Mouse (Mus musculus) bone marrow macrophage, adult 2 months (primary cell): ENCODE results near the gene Lrch1. TPM values are rescaled to one million over a fixed set of nuclear protein-coding genes. Genes with fewer than 3 reads are reported as not detected.

Source experiments
- H3K27ac ChIP-seq: 2 replicates; pipeline ENCODE4 v1.5.1; 2012; ENCODE audit warnings: low read depth, low read length; ENCODE audit not compliant: insufficient read depth
- H3K4me1 ChIP-seq: 2 replicates; pipeline ENCODE4 v1.6.1; 2012; ENCODE audit warnings: low read length; ENCODE audit not compliant: control insufficient read depth, insufficient read depth
- H3K4me3 ChIP-seq: 2 replicates; pipeline ENCODE4 v1.5.1; 2012; ENCODE audit warnings: mild to moderate bottlenecking, low read length, moderate library complexity; ENCODE audit not compliant: insufficient read depth
- CTCF ChIP-seq: IDR thresholded peaks from 2 replicates; pipeline ENCODE4 v1.5.1; 2012; ENCODE audit warnings: low read depth, mild to moderate bottlenecking, low read length, moderate library complexity
- POLR2A ChIP-seq: IDR thresholded peaks from 2 replicates; pipeline ENCODE4 v1.6.1; 2012; ENCODE audit warnings: mild to moderate bottlenecking, low read depth, low read length, borderline replicate concordance
- polyA plus RNA-seq: library from polyadenylated mRNA; stranded (reverse); fragments of >200 nt; gene quantifications from 2 replicates; pipeline ENCODE4 v1.2.4, GENCODE M21; 2012; ENCODE audit not compliant: missing spikeins, insufficient read depth, insufficient read length

Gene Lrch1
- polyA plus RNA-seq, 1 experiment, result 21.8 TPM

DNA sequence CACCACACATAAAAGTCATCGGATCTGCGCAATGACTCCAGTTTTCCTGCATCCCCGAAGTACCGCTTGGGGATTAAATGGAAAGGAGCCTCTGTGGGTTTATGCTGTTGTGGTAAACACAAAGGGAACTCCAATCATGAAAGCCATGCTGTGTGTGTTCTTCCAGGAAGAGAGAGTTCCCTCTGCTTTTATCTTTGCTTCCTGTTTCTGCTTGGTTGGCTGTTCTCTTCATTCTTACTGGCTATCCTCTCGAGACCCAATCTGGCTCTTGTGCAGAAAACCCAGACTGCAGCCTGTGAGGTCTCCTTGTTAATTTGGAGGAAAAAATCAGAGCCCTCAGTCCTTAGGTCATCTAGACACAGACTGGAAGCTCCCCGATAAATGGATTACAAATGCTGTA lies 29.3 kb upstream of the Lrch1 start:
- Histone ChIP-seq H3K4me3 (no peak overlapping the region), H3K27ac (peak overlapping the region; percentile 23), H3K4me1 (peaks cover 24% of the 10 kb centered on the region)
- TF ChIP-seq POLR2A (no peak), CTCF (no peak)

DNA sequence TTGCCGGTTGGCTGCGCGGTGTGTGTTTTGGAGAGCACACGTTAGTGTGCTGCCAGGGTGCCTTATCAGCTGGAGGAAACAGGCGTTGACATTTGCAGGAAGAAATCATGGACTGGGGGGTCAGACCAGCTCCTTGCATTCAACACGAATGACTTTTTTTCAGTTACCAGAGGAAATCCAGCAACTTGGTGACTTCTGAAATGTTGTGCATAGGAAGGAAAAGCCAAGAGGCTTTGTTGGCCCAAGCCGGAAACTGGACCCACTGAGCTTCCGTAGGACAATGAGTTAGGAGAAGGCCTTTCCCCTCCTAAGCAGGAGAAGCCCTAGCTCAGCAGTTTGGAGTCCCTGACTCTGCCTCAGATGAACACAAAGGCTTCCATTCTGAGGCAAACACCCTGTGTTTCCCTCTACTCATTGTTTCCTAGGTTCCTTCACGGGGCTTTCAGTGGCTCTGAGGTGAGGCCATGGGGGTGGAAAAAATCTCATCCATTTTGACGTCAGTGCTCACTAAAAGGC lies 26.5 kb upstream of the Lrch1 start:
- TF ChIP-seq POLR2A (no peak), CTCF (no peak)
- no peak overlapping the region for H3K27ac ChIP-seq
- H3K4me3 ChIP-seq, result no peak overlapping the region
- H3K4me1 ChIP-seq, result peaks cover 26% of the 10 kb centered on the region

DNA sequence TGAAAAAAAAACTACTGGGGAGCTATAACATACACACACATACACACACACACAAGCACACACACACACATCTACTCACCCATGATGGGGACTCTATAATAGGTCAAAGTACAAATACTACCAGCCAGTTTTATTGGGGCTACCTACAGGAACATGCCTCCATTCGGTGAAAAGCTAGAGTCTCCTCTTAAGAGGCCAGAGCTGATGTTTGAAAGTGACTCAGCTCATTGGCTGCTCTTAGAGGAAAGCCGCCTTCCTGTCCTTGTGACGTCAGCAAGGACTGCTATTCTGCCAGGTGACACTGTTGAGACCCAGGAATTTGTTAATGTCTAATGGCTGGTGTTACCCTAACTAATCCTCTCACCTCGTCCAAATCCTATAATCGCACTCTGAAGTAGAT lies 25.0 kb upstream of the Lrch1 start:
- Histone ChIP-seq H3K4me1 (peaks cover 26% of the 10 kb centered on the region), H3K4me3 (no peak overlapping the region), H3K27ac (no peak overlapping the region)
- TF ChIP-seq POLR2A (no peak), CTCF (no peak)

- Histone ChIP-seq H3K4me1 (peaks cover 25% of the 10 kb centered on the region), H3K27ac (no peak overlapping the region), H3K4me3 (no peak overlapping the region)
Measured at GRCm38 (mm10) chr14:74972216-74972615, 24.5 kb upstream of the Lrch1 start.

GRCm38 (mm10) chr14:74963402-74963764 lies 15.7 kb upstream of the Lrch1 start:
- TF ChIP-seq CTCF (no peak), POLR2A (no peak)
- no peak overlapping the region for H3K27ac ChIP-seq
- peaks cover 2% of the 10 kb centered on the region; the same call in 1 of the 2 replicates for H3K4me1 ChIP-seq
- H3K4me3 ChIP-seq, result no peak overlapping the region

More at GRCm38 (mm10) chr14:74972216-74972615, 24.5 kb upstream of the Lrch1 start:
- TF ChIP-seq POLR2A, result no peak
- TF ChIP-seq CTCF, result no peak

DNA sequence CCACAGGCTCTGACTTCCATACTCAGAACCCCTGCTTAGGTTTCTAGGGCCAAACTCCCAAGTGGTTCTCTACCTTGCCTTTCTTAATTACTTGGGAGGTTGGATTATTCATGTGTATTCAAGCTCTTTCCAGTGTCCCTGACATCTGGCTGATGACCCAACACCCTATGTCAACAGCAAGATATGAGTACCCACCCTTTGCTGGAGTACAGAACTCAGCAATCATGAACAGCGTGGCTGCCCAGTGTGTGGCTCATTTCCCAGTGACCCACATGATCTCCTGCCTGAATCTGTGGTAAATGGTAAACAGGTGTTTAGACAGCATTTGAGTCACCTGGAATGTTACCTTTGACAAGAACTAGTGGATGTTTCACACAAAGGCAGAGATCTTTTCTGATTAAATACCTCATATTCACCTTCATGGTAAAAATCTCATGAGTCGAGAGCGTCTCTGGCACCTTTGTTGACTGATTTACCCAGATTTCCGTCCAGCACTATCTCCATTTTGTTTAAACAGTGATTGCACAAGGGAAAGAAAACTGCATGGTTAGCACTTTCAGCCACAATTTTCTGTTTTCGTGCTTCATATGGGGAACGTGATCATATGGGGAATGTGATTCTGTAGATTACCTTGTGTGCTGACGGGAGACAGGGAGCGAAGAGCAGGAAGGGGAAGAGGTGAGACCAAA lies 15.2 kb upstream of the Lrch1 start:
- Histone ChIP-seq H3K4me3 (no peak overlapping the region), H3K4me1 (peaks cover 2% of the 10 kb centered on the region; the same call in 1 of the 2 replicates)
- TF ChIP-seq CTCF (no peak), POLR2A (no peak)

GRCm38 (mm10) chr14:74960568-74960967 lies 12.9 kb upstream of the Lrch1 start:
- Histone ChIP-seq H3K4me1 (peaks cover 2% of the 10 kb centered on the region; the same call in 1 of the 2 replicates), H3K27ac (no peak overlapping the region), H3K4me3 (no peak overlapping the region)
- TF ChIP-seq CTCF, result no peak
- no peak for TF ChIP-seq POLR2A

More for the DNA sequence above, 15.2 kb upstream of the Lrch1 start:
- H3K27ac ChIP-seq, result no peak overlapping the region

- Histone ChIP-seq H3K4me3 (no peak overlapping the region), H3K27ac (no peak overlapping the region), H3K4me1 (no peaks in the 10 kb centered on the region)
- no peak for TF ChIP-seq POLR2A
- TF ChIP-seq CTCF, result no peak
Measured at GRCm38 (mm10) chr14:74956702-74957101, 9.0 kb upstream of the Lrch1 start.

GRCm38 (mm10) chr14:74956234-74956633 lies 8.6 kb upstream of the Lrch1 start:
- Histone ChIP-seq H3K4me1 (no peaks in the 10 kb centered on the region), H3K4me3 (no peak overlapping the region), H3K27ac (no peak overlapping the region)
- no peak for TF ChIP-seq POLR2A
- TF ChIP-seq CTCF, result no peak

GRCm38 (mm10) chr14:74948426-74949240 lies 957 bp upstream of the Lrch1 start:
- peak overlapping the region; percentile 92; the same call in 1 of the 2 replicates for H3K4me3 ChIP-seq
- peaks cover 21% of the 10 kb centered on the region for H3K4me1 ChIP-seq
- peak overlapping the region; percentile 13 for H3K27ac ChIP-seq
- TF ChIP-seq POLR2A (no peak), CTCF (peak; percentile 95)
